Mouse (Mus musculus) stomach, embryonic 15.5 days (tissue): ENCODE measurements around the gene Pwp2. TPM values are rescaled to one million over a fixed set of nuclear protein-coding genes. Genes with fewer than 3 reads are reported as not detected.
"Not testable (repeated sequence)": the region's sequence is repeated elsewhere in the genome, so short reads cannot be mapped to it uniquely, and the experiment has no call there.

ENCODE experiments used
- ATAC-seq: fragments of 200-750 bp; cut with Nextera tagmentation; 2 replicates; pipeline ENCODE4 v1.8.0; 2017; ENCODE audit warnings: low read depth, moderate number of reproducible peaks, moderate TSS enrichment; ENCODE audit not compliant: insufficient read depth, low FRiP score
- H3K27ac ChIP-seq: fragments of 300-500 bp; sonication (generic); 2 replicates; pipeline ENCODE4 v1.5.1; 2015; ENCODE audit warnings: mild to moderate bottlenecking, inconsistent platforms
- H3K27me3 ChIP-seq: fragments of 300-500 bp; sonication (generic); replicated peaks from 2 replicates; pipeline ENCODE4 v1.6.1; 2015; ENCODE audit warnings: inconsistent platforms
- H3K36me3 ChIP-seq: fragments of 300-500 bp; sonication (generic); 2 replicates; pipeline ENCODE4 v1.6.1; 2015; ENCODE audit warnings: inconsistent platforms
- H3K4me1 ChIP-seq: fragments of 300-500 bp; sonication (generic); 2 replicates; pipeline ENCODE4 v1.6.1; 2015; ENCODE audit warnings: inconsistent platforms
- H3K4me2 ChIP-seq: fragments of 300-500 bp; sonication (generic); 2 replicates; pipeline ENCODE4 v1.6.1; 2015; ENCODE audit warnings: mild to moderate bottlenecking, inconsistent platforms
- H3K4me3 ChIP-seq: fragments of 300-500 bp; sonication (generic); replicated peaks from 2 replicates; pipeline ENCODE4 v1.5.1; 2015; ENCODE audit warnings: inconsistent platforms
- H3K9ac ChIP-seq: fragments of 300-500 bp; sonication (generic); 2 replicates; pipeline ENCODE4 v1.6.1; 2015; ENCODE audit warnings: inconsistent platforms
- H3K9me3 ChIP-seq: fragments of 300-500 bp; sonication (generic); 2 replicates; pipeline ENCODE4 v1.6.1; 2016; ENCODE audit warnings: inconsistent platforms
- WGBS: fragments of 180-500 bp; shearing (Covaris S2); methylation state at CpG from one replicate; pipeline ENCODE4 v1.1.7; 2015; 5-methylcytosine and 5-hydroxymethylcytosine counted together
- polyA plus RNA-seq: library from polyadenylated mRNA; unstranded; fragments of >200 nt; fragmentation: Nextera tagmentation; extraction: Ambion mirVana; gene quantifications from 2 replicates; pipeline ENCODE4 v1.2.1, GENCODE M21; 2015

Gene Pwp2
- polyA plus RNA-seq, 1 experiment from 2014 or later, result 14.6 TPM

DNA sequence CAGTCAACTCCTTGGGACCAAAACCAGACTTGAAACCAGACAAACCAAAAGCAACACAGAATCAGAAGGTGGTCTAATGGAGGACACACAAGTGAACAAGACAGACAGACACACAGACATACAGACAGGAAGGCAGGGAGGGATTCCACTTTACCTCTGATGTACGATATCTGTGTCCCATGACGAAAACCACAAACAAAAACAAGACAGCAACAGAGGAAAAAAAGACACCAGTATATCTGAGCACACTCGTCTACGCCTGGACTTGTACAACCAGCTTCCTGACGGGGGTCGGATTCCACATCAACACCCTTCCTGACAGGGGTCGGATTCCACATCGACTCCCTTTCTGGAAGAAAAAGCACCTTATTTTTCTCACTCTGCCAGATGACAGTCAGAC is 59.9 kb downstream of the Pwp2 start:
- not testable (repeated sequence) for H3K4me2 ChIP-seq, ATAC-seq

DNA sequence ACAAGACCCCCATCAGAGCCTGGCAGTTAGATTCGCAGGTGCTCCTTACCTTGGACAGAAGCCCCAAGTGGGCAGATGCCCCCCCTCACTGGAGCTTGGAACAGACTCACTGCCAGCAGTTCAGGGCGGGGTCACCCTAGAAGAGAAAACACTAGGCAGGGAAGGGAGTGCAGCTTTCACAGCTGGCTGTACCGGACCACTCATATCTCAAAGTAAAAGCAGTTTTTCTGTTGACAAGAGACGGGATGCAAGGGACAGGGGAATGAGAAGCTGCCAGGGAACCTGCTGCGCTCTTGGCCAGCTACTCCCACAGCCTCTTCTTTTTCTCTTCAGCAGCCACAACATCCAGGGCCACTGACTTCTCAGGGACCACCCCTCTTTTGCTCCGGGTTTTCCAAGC is 60.8 kb downstream of the Pwp2 start:
- 26% methylated on average over 6 of the region's 6 CpGs for WGBS
- H3K4me1 ChIP-seq, H3K9me3 ChIP-seq, H3K4me3 ChIP-seq, H3K36me3 ChIP-seq, H3K27ac ChIP-seq, ATAC-seq, H3K9ac ChIP-seq, H3K27me3 ChIP-seq: not testable (repeated sequence)
- 0 out of 2 replicates have a peak overlapping the region, but pooled peaks have one; percentile 5 for H3K4me2 ChIP-seq

More for the DNA sequence above, 59.9 kb downstream of the Pwp2 start:
- not testable (repeated sequence) for H3K9me3 ChIP-seq, H3K4me1 ChIP-seq, H3K9ac ChIP-seq, H3K27me3 ChIP-seq, H3K4me3 ChIP-seq, H3K36me3 ChIP-seq, H3K27ac ChIP-seq
- 71% methylated on average over 8 of the region's 8 CpGs for WGBS

Other genes with a start within 250 kb of the Pwp2 start
- gene Trpm2, start 214.6 kb downstream of the Pwp2 start, polyA plus RNA-seq, result 1.2 TPM in 2 replicates
- gene 1810043G02Rik, start 206.6 kb downstream of the Pwp2 start, polyA plus RNA-seq, result 23.6 and 26.7 TPM in 2 replicates
- 193 and 202 TPM in 2 replicates for gene Pfkl, start 175.1 kb downstream of the Pwp2 start, polyA plus RNA-seq
- gene Dnmt3l, start 143.2 kb downstream of the Pwp2 start, polyA plus RNA-seq, result 0.35 and 0.86 TPM in 2 replicates
- gene Aire, start 141.5 kb downstream of the Pwp2 start, polyA plus RNA-seq, result 0.68 and 0.75 TPM in 2 replicates
- 5.1 and 5.3 TPM in 2 replicates for gene Icosl, start 115.8 kb downstream of the Pwp2 start, polyA plus RNA-seq
- gene D10Jhu81e, start 15.4 kb downstream of the Pwp2 start, polyA plus RNA-seq, result 32.7 and 40.2 TPM in 2 replicates
- gene Trappc10, start 59.5 kb upstream of the Pwp2 start, polyA plus RNA-seq, result 15.6 and 18.2 TPM in 2 replicates
- gene Agpat3, start 167.3 kb upstream of the Pwp2 start, polyA plus RNA-seq, result 60.7 and 68.0 TPM in 2 replicates
- 289 and 316 TPM in 2 replicates for gene Rrp1, start 227.9 kb upstream of the Pwp2 start, polyA plus RNA-seq
- 348 and 423 TPM in 2 replicates for gene Cstb, start 240.5 kb upstream of the Pwp2 start, polyA plus RNA-seq